Mouse (Mus musculus): Measurements from ENCODE around the gene Gm5565.
"Not testable (repeated sequence)": the region's sequence is repeated elsewhere in the genome, so short reads cannot be mapped to it uniquely, and the experiment has no call there.

Gene Gm5565

GRCm38 (mm10) chr5:146160439-146160838 is at the start of gene Gm5565:
Gene Gm5565 (minus strand): TSS chr5:146160539.
- not testable (repeated sequence) for DNase-seq (ENCODE audit: low read depth, low spot score)

- no peak for DNase-seq (ENCODE audit: low read depth, low spot score)
Measured at GRCm38 (mm10) chr5:146205537-146205936, 45.2 kb upstream of the Gm5565 start.

GRCm38 (mm10) chr5:146203921-146204320 is 43.6 kb upstream of the Gm5565 start:
- no peak for DNase-seq (ENCODE audit: low read depth, low spot score)

DNA sequence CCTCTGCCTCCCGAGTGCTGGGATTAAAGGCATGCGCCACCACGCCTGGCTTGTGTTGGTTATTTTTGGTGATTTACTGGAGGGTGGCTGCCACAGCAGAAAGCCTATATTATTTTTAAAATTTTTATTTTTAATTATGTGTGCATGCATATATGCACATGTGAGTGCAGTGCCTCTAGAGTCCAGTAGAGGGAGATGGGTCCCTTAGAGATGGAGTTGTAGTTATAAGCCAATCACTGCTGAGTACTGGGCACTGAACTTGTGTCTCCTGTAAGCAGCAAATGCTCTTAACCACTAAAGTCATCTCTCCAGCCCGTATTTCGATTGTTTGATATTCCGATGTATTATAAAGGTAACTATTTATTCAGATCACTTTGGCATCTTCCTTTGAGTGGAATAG is 40.2 kb upstream of the Gm5565 start:
- DNase-seq (ENCODE audit: low read depth, low spot score): no peak

GRCm38 (mm10) chr5:146199540-146199939 is 39.2 kb upstream of the Gm5565 start:
- DNase-seq (ENCODE audit: low read depth, low spot score): no peak

- DNase-seq (ENCODE audit: low read depth, low spot score): no peak
Measured at GRCm38 (mm10) chr5:146199073-146199472, 38.7 kb upstream of the Gm5565 start.

GRCm38 (mm10) chr5:146193360-146193759 is 33.0 kb upstream of the Gm5565 start:
- no peak for DNase-seq (ENCODE audit: low read depth, low spot score)

GRCm38 (mm10) chr5:146190501-146191269 is 30.3 kb upstream of the Gm5565 start:
- DNase-seq (ENCODE audit: low read depth, low spot score): peak; percentile 96

DNA sequence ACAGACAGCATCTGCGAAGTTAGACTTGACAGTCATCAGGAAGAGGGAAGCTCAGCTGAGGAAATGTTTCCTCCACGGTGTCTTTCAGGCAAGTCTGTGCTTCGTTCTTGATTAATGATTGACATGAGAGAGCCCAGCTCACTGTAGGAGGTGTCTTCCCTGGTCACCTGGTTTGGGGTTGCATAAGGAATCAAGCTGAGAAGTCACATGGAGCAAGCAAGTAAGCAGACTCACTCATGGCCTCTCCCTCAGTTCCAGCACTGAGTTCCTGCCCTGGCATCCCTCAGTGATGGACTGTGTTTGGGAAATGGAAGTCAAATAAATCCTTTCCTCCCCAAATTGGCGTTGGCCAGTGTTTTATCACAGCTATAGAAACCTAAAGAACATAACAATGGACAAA is 29.8 kb upstream of the Gm5565 start:
- peak; percentile 39 for DNase-seq (ENCODE audit: low read depth, low spot score)

- DNase-seq (ENCODE audit: low read depth, low spot score): no peak
Measured at GRCm38 (mm10) chr5:146188712-146189111, 28.4 kb upstream of the Gm5565 start.

GRCm38 (mm10) chr5:146188144-146188543 is 27.8 kb upstream of the Gm5565 start:
- no peak for DNase-seq (ENCODE audit: low read depth, low spot score)

DNA sequence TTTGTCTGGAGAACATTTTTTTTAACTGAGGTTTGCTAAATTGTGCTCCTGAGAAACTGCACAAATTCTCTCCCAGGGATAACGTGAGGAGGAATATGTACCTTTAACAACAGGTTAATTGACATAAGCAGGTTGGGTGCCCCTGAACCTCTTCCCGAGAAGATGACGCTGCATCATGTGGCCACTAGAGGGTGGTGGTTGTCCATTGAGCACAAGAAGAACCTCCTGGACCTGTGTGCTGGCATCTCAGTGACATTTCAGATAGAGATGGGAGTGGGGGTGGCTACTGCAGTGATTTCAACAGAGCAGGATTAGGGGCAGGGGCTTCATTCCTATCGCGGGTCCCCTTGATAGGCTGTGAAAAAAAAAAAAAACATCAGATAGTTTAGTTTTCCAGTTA is 27.1 kb upstream of the Gm5565 start:
- DNase-seq (ENCODE audit: low read depth, low spot score): peak; percentile 90

DNA sequence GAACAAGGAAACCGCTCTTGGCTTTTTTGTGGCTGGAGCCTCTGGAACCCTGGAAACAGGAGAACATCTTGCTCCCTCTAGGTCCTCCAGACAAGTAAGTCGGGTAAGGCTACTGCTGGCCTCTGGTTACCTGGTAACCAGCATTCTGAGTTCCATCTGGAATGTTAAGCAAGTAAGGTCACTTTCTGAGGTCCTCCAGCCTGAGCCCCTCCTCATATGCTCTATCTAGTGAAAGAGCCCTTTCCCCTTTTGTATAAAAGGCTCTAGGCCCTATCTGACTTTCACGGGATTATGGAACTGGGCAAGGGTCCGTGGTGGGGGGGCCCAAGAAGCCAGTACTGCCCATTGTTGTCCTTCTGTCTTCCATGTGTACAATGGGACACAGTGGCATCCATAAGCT is 24.9 kb upstream of the Gm5565 start, which contains the start of gene 1700001J03Rik:
Gene 1700001J03Rik (minus strand): TSS at position 101 of the 400 bp plus-strand sequence.
- DNase-seq (ENCODE audit: low read depth, low spot score): not testable (repeated sequence)

DNA sequence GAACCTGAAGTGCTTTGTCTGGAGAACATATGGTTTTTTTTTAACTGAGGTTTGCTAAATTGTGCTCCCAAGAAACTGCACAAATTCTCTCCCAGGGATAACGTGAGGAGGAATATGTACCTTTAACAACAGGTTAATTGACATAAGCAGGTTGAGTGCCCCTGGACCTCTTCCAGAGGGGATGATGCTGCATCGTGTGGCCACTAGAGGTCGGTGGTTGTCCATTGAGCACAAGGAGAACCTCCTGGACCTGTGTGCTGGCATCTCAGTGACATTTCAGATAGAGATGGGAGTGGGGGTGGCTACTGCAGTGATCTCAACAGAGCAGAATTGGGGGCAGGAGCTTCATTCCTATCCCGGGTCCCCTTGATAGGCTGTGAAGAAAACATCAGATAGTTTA is 12.4 kb upstream of the Gm5565 start:
- peak; percentile 37 for DNase-seq (ENCODE audit: low read depth, low spot score)

DNA sequence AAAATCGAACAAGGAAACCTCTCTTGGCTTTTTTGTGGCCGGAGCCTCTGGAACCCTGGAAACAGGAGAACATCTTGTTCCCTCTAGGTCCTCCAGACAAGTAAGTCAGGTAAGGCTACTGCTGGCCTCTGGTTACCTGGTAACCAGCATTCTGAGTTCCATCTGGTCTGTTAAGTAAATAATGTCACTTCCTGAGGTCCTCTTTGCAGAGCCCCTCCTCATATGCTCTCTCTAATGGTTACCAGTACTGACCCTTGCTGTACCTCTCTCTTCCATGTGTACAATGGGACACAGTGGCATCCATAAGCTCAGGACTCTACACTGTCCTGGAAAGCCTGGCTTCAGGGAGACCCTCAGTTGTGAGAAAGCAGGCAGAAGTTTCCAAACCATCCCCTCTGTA is 10.3 kb upstream of the Gm5565 start, which contains the start of gene Gm6309:
Gene Gm6309 (minus strand): TSS at position 101 of the 400 bp plus-strand sequence.
- DNase-seq (ENCODE audit: low read depth, low spot score): not testable (repeated sequence)

GRCm38 (mm10) chr5:146158326-146158725 is 2.0 kb downstream of the Gm5565 start:
- DNase-seq (ENCODE audit: low read depth, low spot score): not testable (repeated sequence)

DNA sequence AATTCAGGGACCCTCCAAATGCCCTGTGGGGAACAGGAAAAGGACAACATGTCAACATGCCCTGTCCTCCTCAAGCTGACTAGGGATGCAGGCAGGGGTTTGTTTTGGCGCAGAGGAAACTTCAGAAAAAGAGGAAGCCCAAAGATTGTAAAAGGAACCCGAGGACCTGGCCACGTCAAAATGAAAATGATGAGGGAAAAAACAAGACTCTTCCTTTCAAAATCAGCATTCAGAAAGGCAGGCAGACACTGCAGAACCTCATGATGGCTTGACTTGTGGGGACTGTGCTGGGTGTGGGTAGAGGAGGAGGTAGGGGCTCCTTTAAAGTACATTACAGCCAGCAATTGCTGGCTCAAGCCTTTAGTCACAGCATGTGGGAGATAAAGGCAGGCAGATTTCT is 9.9 kb downstream of the Gm5565 start:
- DNase-seq (ENCODE audit: low read depth, low spot score): no peak

- DNase-seq (ENCODE audit: low read depth, low spot score): no peak
Measured at GRCm38 (mm10) chr5:146147903-146148302, 12.4 kb downstream of the Gm5565 start.

Measured in brain, adult 2 months (tissue).